Comparison of ENCODE assay signal across 8 mouse cellular contexts in genomic region chr9:32032521-32033185, GRCm38 (mm10).
DNase-seq lines count a peak whose midpoint lies in the region; ATAC-seq lines count a peak whose summit lies in the region.

No protein-coding gene starts in this region.

- H3K27me3 ChIP-seq in megakaryocyte, embryonic 14.5 days (replicated peaks) = peaks cover 65% of the 10 kb centered on the region

- peak; percentile 50 for DNase-seq in R1 (ENCODE audit: low read depth, low spot score)
- peak; percentile 52 for DNase-seq in brain, adult 2 months (ENCODE audit: low read depth, low spot score)
- DNase-seq in forelimb bud, embryonic 11.5 days (ENCODE audit: low read depth, low spot score) = peak; percentile 37
- peak; percentile 65 for DNase-seq in heart, postnatal 4 days
- DNase-seq in left cerebral cortex, postnatal 10 days (ENCODE audit: extremely low spot score in 1 of 2, low spot score in 2 of 2) = peak; percentile 27 to 73
- DNase-seq in right cerebral cortex, postnatal 36 days (ENCODE audit: low spot score in 2 of 2) = peak; percentile 20 to 23

- peaks cover 10% of the 10 kb centered on the region for H3K4me1 ChIP-seq in megakaryocyte, embryonic 14.5 days

- H3K36me3 ChIP-seq in megakaryocyte, embryonic 14.5 days (replicated peaks; ENCODE audit: low read length) = no peaks in the 10 kb centered on the region

- H3K4me3 ChIP-seq in megakaryocyte, embryonic 14.5 days (replicated peaks) = peak overlapping the region; percentile 88

- no peak for ATAC-seq in inflammation-experienced regulatory T-cells, adult 6 months

- intact Hi-C loops in left cerebral cortex, postnatal 10 days (cut with DNase I) = loop anchor here (10.0 kb wide), 1 partner anchor 122 kb away; no protein-coding TSS in a partner anchor

- no peaks in the 10 kb centered on the region for H3K9me3 ChIP-seq in megakaryocyte, embryonic 14.5 days
